Mouse (Mus musculus): ENCODE measurements around the gene 2810408A11Rik. TPM values are rescaled to one million over a fixed set of nuclear protein-coding genes. Genes with fewer than 3 reads are reported as not detected.

Gene 2810408A11Rik
- polyA plus RNA-seq, 1 experiment from 2014 or later = 14.8 TPM

GRCm38 (mm10) chr11:69915667-69916627, 15.2 kb upstream of the 2810408A11Rik start:
- peak overlapping the region; percentile 73 for H3K4me3 ChIP-seq
- no peaks in the 10 kb centered on the region for H3K27me3 ChIP-seq (replicated peaks; ENCODE audit: low read depth, poor library complexity, severe bottlenecking)
- no peak for DNase-seq (ENCODE audit: low spot score)
- 71% methylated on average over 5 of the region's 5 CpGs for WGBS
- H3K4me1 ChIP-seq = peaks cover 62% of the 10 kb centered on the region
- no peak overlapping the region; the same call in 1 of the 2 replicates for H3K27ac ChIP-seq (replicated peaks)
- peaks cover 78% of the 10 kb centered on the region for H3K36me3 ChIP-seq (replicated peaks)
- H3K9me3 ChIP-seq = no peaks in the 10 kb centered on the region

- peak overlapping the region; percentile 92; the same call in 1 of the 2 replicates for H3K27ac ChIP-seq (replicated peaks)
- H3K36me3 ChIP-seq (replicated peaks) = peaks cover 88% of the 10 kb centered on the region
Observed at GRCm38 (mm10) chr11:69914917-69915430, 14.2 kb upstream of the 2810408A11Rik start.

GRCm38 (mm10) chr11:69914372-69914764, 13.6 kb upstream of the 2810408A11Rik start:
- peaks cover 91% of the 10 kb centered on the region for H3K36me3 ChIP-seq (replicated peaks)
- no peaks in the 10 kb centered on the region for H3K9me3 ChIP-seq
- no peak for DNase-seq (ENCODE audit: low spot score)
- peak overlapping the region; percentile 92 for H3K27ac ChIP-seq (replicated peaks)
- WGBS = 2% methylated on average over 17 of the region's 17 CpGs
- peak overlapping the region; percentile 73 for H3K4me3 ChIP-seq
- no peaks in the 10 kb centered on the region for H3K27me3 ChIP-seq (replicated peaks; ENCODE audit: low read depth, poor library complexity, severe bottlenecking)
- H3K4me1 ChIP-seq = peaks cover 50% of the 10 kb centered on the region

More at GRCm38 (mm10) chr11:69914917-69915430, 14.2 kb upstream of the 2810408A11Rik start:
- Histone ChIP-seq H3K27me3 (replicated peaks; ENCODE audit: low read depth, poor library complexity, severe bottlenecking) (no peaks in the 10 kb centered on the region), H3K9me3 (no peaks in the 10 kb centered on the region), H3K4me3 (peak overlapping the region; percentile 73), H3K4me1 (peaks cover 56% of the 10 kb centered on the region)
- DNase-seq (ENCODE audit: low spot score) = no peak
- 38% methylated on average over 9 of the region's 9 CpGs for WGBS

GRCm38 (mm10) chr11:69913554-69914371, 13.0 kb upstream of the 2810408A11Rik start, which contains the start of gene Gps2:
Gene Gps2 (plus strand): TSS chr11:69913888.
- DNase-seq (ENCODE audit: low spot score) = peak; percentile 95
- Histone ChIP-seq H3K4me1 (peaks cover 44% of the 10 kb centered on the region), H3K27ac (replicated peaks) (peak within 1 kb of the TSS; percentile 92), H3K27me3 (replicated peaks; ENCODE audit: low read depth, poor library complexity, severe bottlenecking) (no peaks in the 10 kb centered on the region), H3K9me3 (no peaks in the 10 kb centered on the region), H3K4me3 (peak within 1 kb of the TSS; percentile 73), H3K36me3 (replicated peaks) (peaks cover 91% of the 10 kb centered on the region)
- 1% methylated on average over 61 of the region's 61 CpGs for WGBS

GRCm38 (mm10) chr11:69912716-69913530, 12.1 kb upstream of the 2810408A11Rik start:
- no peak for DNase-seq (ENCODE audit: low spot score)
- no peaks in the 10 kb centered on the region for H3K27me3 ChIP-seq (replicated peaks; ENCODE audit: low read depth, poor library complexity, severe bottlenecking)
- H3K9me3 ChIP-seq = no peaks in the 10 kb centered on the region
- H3K27ac ChIP-seq (replicated peaks) = peak overlapping the region; percentile 92
- peak overlapping the region; percentile 73 for H3K4me3 ChIP-seq
- 79% methylated on average over 15 of the region's 15 CpGs for WGBS
- H3K4me1 ChIP-seq = peaks cover 42% of the 10 kb centered on the region
- peaks cover 91% of the 10 kb centered on the region for H3K36me3 ChIP-seq (replicated peaks)

GRCm38 (mm10) chr11:69911701-69912100, 10.9 kb upstream of the 2810408A11Rik start:
- Histone ChIP-seq H3K27ac (replicated peaks) (no peak overlapping the region), H3K36me3 (replicated peaks) (peaks cover 91% of the 10 kb centered on the region), H3K9me3 (no peaks in the 10 kb centered on the region), H3K4me3 (peak overlapping the region; percentile 14; the same call in 1 of the 2 replicates), H3K4me1 (peaks cover 34% of the 10 kb centered on the region), H3K27me3 (replicated peaks; ENCODE audit: low read depth, poor library complexity, severe bottlenecking) (no peaks in the 10 kb centered on the region)
- no peak for DNase-seq (ENCODE audit: low spot score)
- 92% methylated on average over 6 of the region's 6 CpGs for WGBS

GRCm38 (mm10) chr11:69910781-69911560, 10.2 kb upstream of the 2810408A11Rik start:
- Histone ChIP-seq H3K9me3 (no peaks in the 10 kb centered on the region), H3K27me3 (replicated peaks; ENCODE audit: low read depth, poor library complexity, severe bottlenecking) (no peaks in the 10 kb centered on the region), H3K4me1 (peaks cover 28% of the 10 kb centered on the region), H3K36me3 (replicated peaks) (peaks cover 91% of the 10 kb centered on the region), H3K27ac (replicated peaks) (no peak overlapping the region), H3K4me3 (no peak overlapping the region)
- no peak for DNase-seq (ENCODE audit: low spot score)
- WGBS = 93% methylated on average over 17 of the region's 17 CpGs

- 92% methylated on average over 8 of the region's 8 CpGs for WGBS
- no peaks in the 10 kb centered on the region for H3K9me3 ChIP-seq
- peaks cover 91% of the 10 kb centered on the region for H3K36me3 ChIP-seq (replicated peaks)
- H3K4me1 ChIP-seq = peaks cover 20% of the 10 kb centered on the region
- no peaks in the 10 kb centered on the region for H3K27me3 ChIP-seq (replicated peaks; ENCODE audit: low read depth, poor library complexity, severe bottlenecking)
- H3K4me3 ChIP-seq = no peak overlapping the region
- no peak for DNase-seq (ENCODE audit: low spot score)
- no peak overlapping the region for H3K27ac ChIP-seq (replicated peaks)
Observed at GRCm38 (mm10) chr11:69910177-69910576, 9.4 kb upstream of the 2810408A11Rik start.

GRCm38 (mm10) chr11:69909174-69909573, 8.4 kb upstream of the 2810408A11Rik start:
- H3K4me3 ChIP-seq = no peak overlapping the region
- WGBS = 87% methylated on average over 5 of the region's 5 CpGs
- no peak overlapping the region for H3K27ac ChIP-seq (replicated peaks)
- H3K27me3 ChIP-seq (replicated peaks; ENCODE audit: low read depth, poor library complexity, severe bottlenecking) = no peaks in the 10 kb centered on the region
- DNase-seq (ENCODE audit: low spot score) = no peak
- H3K36me3 ChIP-seq (replicated peaks) = peaks cover 95% of the 10 kb centered on the region
- no peaks in the 10 kb centered on the region for H3K9me3 ChIP-seq
- H3K4me1 ChIP-seq = peaks cover 11% of the 10 kb centered on the region

- WGBS = 94% methylated on average over 11 of the region's 11 CpGs
- Histone ChIP-seq H3K4me3 (no peak overlapping the region), H3K36me3 (replicated peaks) (peaks cover 100% of the 10 kb centered on the region), H3K4me1 (peaks cover 12% of the 10 kb centered on the region), H3K27me3 (replicated peaks; ENCODE audit: low read depth, poor library complexity, severe bottlenecking) (no peaks in the 10 kb centered on the region), H3K9me3 (no peaks in the 10 kb centered on the region), H3K27ac (replicated peaks) (no peak overlapping the region)
- DNase-seq (ENCODE audit: low spot score) = no peak
Observed at GRCm38 (mm10) chr11:69908645-69909044, 7.9 kb upstream of the 2810408A11Rik start.

- 96% methylated on average over 9 of the region's 9 CpGs for WGBS
- Histone ChIP-seq H3K4me3 (peak overlapping the region; percentile 16; the same call in 1 of the 2 replicates), H3K4me1 (peaks cover 32% of the 10 kb centered on the region), H3K27me3 (replicated peaks; ENCODE audit: low read depth, poor library complexity, severe bottlenecking) (no peaks in the 10 kb centered on the region), H3K27ac (replicated peaks) (no peak overlapping the region), H3K36me3 (replicated peaks) (peaks cover 65% of the 10 kb centered on the region), H3K9me3 (no peaks in the 10 kb centered on the region)
- no peak for DNase-seq (ENCODE audit: low spot score)
Observed at GRCm38 (mm10) chr11:69904311-69904710, 3.5 kb upstream of the 2810408A11Rik start.
